Mouse (Mus musculus) neural tube, embryonic 14.5 days (tissue): ENCODE measurements around the gene Kri1. TPM values are rescaled to one million over a fixed set of nuclear protein-coding genes. Genes with fewer than 3 reads are reported as not detected.

Experiments used
- ATAC-seq: fragments of 200-750 bp; cut with Nextera tagmentation; 2 replicates; pipeline ENCODE4 v1.8.0; 2017; ENCODE audit warnings: low read depth, mild to moderate bottlenecking, moderate TSS enrichment, moderate library complexity
- H3K27ac ChIP-seq: fragments of 300-500 bp; sonication (generic); 2 replicates; pipeline ENCODE4 v1.5.1; 2014; ENCODE audit warnings: low read depth, mild to moderate bottlenecking, control low read depth, low read length, moderate library complexity, mixed read lengths
- H3K27me3 ChIP-seq: fragments of 300-500 bp; sonication (generic); 2 replicates; pipeline ENCODE4 v1.6.1; 2014; ENCODE audit warnings: low read length; ENCODE audit not compliant: control insufficient read depth, insufficient read depth
- H3K36me3 ChIP-seq: fragments of 300-500 bp; sonication (generic); 2 replicates; pipeline ENCODE4 v1.6.1; 2014; ENCODE audit warnings: low read length, mixed read lengths; ENCODE audit not compliant: control insufficient read depth, insufficient read depth
- H3K4me1 ChIP-seq: fragments of 300-500 bp; sonication (generic); 2 replicates; pipeline ENCODE4 v1.6.1; 2014; ENCODE audit warnings: low read length; ENCODE audit not compliant: control insufficient read depth, insufficient read depth
- H3K4me2 ChIP-seq: fragments of 300-500 bp; sonication (generic); 2 replicates; pipeline ENCODE4 v1.6.1; 2014; ENCODE audit warnings: mild to moderate bottlenecking, low read depth, low read length, control low read depth
- H3K4me3 ChIP-seq: fragments of 300-500 bp; sonication (generic); 2 replicates; pipeline ENCODE4 v1.5.1; 2014; ENCODE audit warnings: low read depth, low read length, control low read depth, mixed read lengths
- H3K9ac ChIP-seq: fragments of 300-500 bp; sonication (generic); replicated peaks from 2 replicates; pipeline ENCODE4 v1.6.1; 2014; ENCODE audit warnings: low read depth, mild to moderate bottlenecking, control low read depth, low read length, mixed read lengths
- H3K9me3 ChIP-seq: fragments of 300-500 bp; sonication (generic); 2 replicates; pipeline ENCODE4 v1.6.1; 2016; ENCODE audit warnings: low read length; ENCODE audit not compliant: control insufficient read depth
- WGBS: fragments of 180-500 bp; shearing (Covaris S2); extraction: QIAGEN DNeasy Blood & Tissue Kit; methylation state at CpG from one replicate; pipeline ENCODE4 v1.1.7; 2014; 5-methylcytosine and 5-hydroxymethylcytosine counted together
- polyA plus RNA-seq: library from polyadenylated mRNA; unstranded; fragments of >200 nt; fragmentation: Nextera tagmentation; extraction: Ambion mirVana; gene quantifications from 2 replicates; pipeline ENCODE4 v1.2.1, GENCODE M21; 2014

Gene Kri1
- 14.2 and 16.4 TPM in 2 replicates for polyA plus RNA-seq

GRCm38 (mm10) chr9:21287571-21288402, at the start of gene Kri1:
Gene Kri1 (minus strand): TSS chr9:21287969.
- peak within 1 kb of the TSS; percentile 65 for H3K4me3 ChIP-seq
- ATAC-seq = peak; percentile 74
- peaks cover 16% of the 10 kb centered on the region; the same call in 1 of the 2 replicates for H3K36me3 ChIP-seq
- no peaks in the 10 kb centered on the region for H3K9me3 ChIP-seq
- no peaks in the 10 kb centered on the region for H3K27me3 ChIP-seq
- peak within 1 kb of the TSS; percentile 84 for H3K4me2 ChIP-seq
- H3K4me1 ChIP-seq = peaks cover 26% of the 10 kb centered on the region
- H3K27ac ChIP-seq = peak within 1 kb of the TSS; percentile 78
- H3K9ac ChIP-seq = peak within 1 kb of the TSS; percentile 60
- under 1% methylated on average over 59 of the region's 59 CpGs for WGBS

- ATAC-seq = no peak
- Histone ChIP-seq H3K9ac (no peak overlapping the region), H3K4me2 (no peak overlapping the region), H3K9me3 (no peaks in the 10 kb centered on the region), H3K4me3 (no peak overlapping the region), H3K4me1 (peaks cover 6% of the 10 kb centered on the region; the same call in 1 of the 2 replicates), H3K36me3 (no peaks in the 10 kb centered on the region), H3K27me3 (no peaks in the 10 kb centered on the region), H3K27ac (no peak overlapping the region)
- WGBS = 86% methylated on average over 8 of the region's 8 CpGs
Observed at GRCm38 (mm10) chr9:21336491-21336890, 48.7 kb upstream of the Kri1 start.

GRCm38 (mm10) chr9:21335391-21335790, 47.6 kb upstream of the Kri1 start:
- 86% methylated on average over 4 of the region's 4 CpGs for WGBS

GRCm38 (mm10) chr9:21334747-21335146, 47.0 kb upstream of the Kri1 start:
- ATAC-seq = no peak
- Histone ChIP-seq H3K27me3 (no peaks in the 10 kb centered on the region), H3K27ac (no peak overlapping the region), H3K9ac (no peak overlapping the region), H3K36me3 (no peaks in the 10 kb centered on the region), H3K4me3 (no peak overlapping the region), H3K4me1 (peaks cover 6% of the 10 kb centered on the region; the same call in 1 of the 2 replicates), H3K9me3 (no peaks in the 10 kb centered on the region), H3K4me2 (no peak overlapping the region)

More at GRCm38 (mm10) chr9:21335391-21335790, 47.6 kb upstream of the Kri1 start:
- no peak overlapping the region for H3K27ac ChIP-seq
- no peaks in the 10 kb centered on the region for H3K27me3 ChIP-seq
- no peaks in the 10 kb centered on the region for H3K36me3 ChIP-seq
- H3K9ac ChIP-seq = no peak overlapping the region
- H3K4me2 ChIP-seq = no peak overlapping the region
- H3K4me3 ChIP-seq = no peak overlapping the region
- no peaks in the 10 kb centered on the region for H3K9me3 ChIP-seq
- H3K4me1 ChIP-seq = peaks cover 6% of the 10 kb centered on the region; the same call in 1 of the 2 replicates
- no peak for ATAC-seq

GRCm38 (mm10) chr9:21333523-21333922, 45.8 kb upstream of the Kri1 start:
- no peak for ATAC-seq
- Histone ChIP-seq H3K9me3 (no peaks in the 10 kb centered on the region), H3K27me3 (no peaks in the 10 kb centered on the region), H3K27ac (no peak overlapping the region), H3K4me3 (no peak overlapping the region), H3K9ac (no peak overlapping the region), H3K4me2 (no peak overlapping the region), H3K36me3 (no peaks in the 10 kb centered on the region), H3K4me1 (peaks cover 6% of the 10 kb centered on the region; the same call in 1 of the 2 replicates)
- WGBS = 92% methylated on average over 1 of the region's 1 CpGs

- no peaks in the 10 kb centered on the region for H3K36me3 ChIP-seq
- H3K9ac ChIP-seq = 0 out of 2 replicates have a peak overlapping the region, but pooled peaks have one; percentile 4
- no peak overlapping the region for H3K27ac ChIP-seq
- H3K9me3 ChIP-seq = no peaks in the 10 kb centered on the region
- no peaks in the 10 kb centered on the region for H3K27me3 ChIP-seq
- no peak overlapping the region for H3K4me2 ChIP-seq
- ATAC-seq = 0 out of 2 replicates have a peak, but pooled peaks have one; percentile 11
- WGBS = 26% methylated on average over 9 of the region's 9 CpGs
- H3K4me1 ChIP-seq = peaks cover 6% of the 10 kb centered on the region; the same call in 1 of the 2 replicates
- H3K4me3 ChIP-seq = no peak overlapping the region
Observed at GRCm38 (mm10) chr9:21332161-21333061, 44.6 kb upstream of the Kri1 start.

GRCm38 (mm10) chr9:21331365-21332140, 43.8 kb upstream of the Kri1 start:
- ATAC-seq = no peak
- WGBS = 90% methylated on average over 12 of the region's 12 CpGs
- Histone ChIP-seq H3K9me3 (no peaks in the 10 kb centered on the region), H3K27me3 (no peaks in the 10 kb centered on the region), H3K27ac (no peak overlapping the region), H3K4me1 (peaks cover 6% of the 10 kb centered on the region; the same call in 1 of the 2 replicates), H3K36me3 (no peaks in the 10 kb centered on the region), H3K4me2 (no peak overlapping the region), H3K9ac (no peak overlapping the region), H3K4me3 (no peak overlapping the region)

- no peak overlapping the region for H3K4me2 ChIP-seq
- no peaks in the 10 kb centered on the region for H3K27me3 ChIP-seq
- peaks cover 6% of the 10 kb centered on the region; the same call in 1 of the 2 replicates for H3K4me1 ChIP-seq
- H3K36me3 ChIP-seq = no peaks in the 10 kb centered on the region
- WGBS = 92% methylated on average over 10 of the region's 10 CpGs
- no peak overlapping the region for H3K9ac ChIP-seq
- no peak overlapping the region for H3K4me3 ChIP-seq
- no peak for ATAC-seq
- H3K27ac ChIP-seq = no peak overlapping the region
- H3K9me3 ChIP-seq = no peaks in the 10 kb centered on the region
Observed at GRCm38 (mm10) chr9:21329699-21330289, 42.0 kb upstream of the Kri1 start.
